Mouse (Mus musculus): ENCODE data around the gene Prokr2.

GRCm38 (mm10) chr2:132341293-132341692 lies 44.0 kb downstream of the Prokr2 start:
- no peak for TF ChIP-seq POLR2A (IDR thresholded peaks at IDR 0.05; ENCODE audit: control insufficient read depth, low read depth, low read length)
- no peak for TF ChIP-seq CTCF (IDR thresholded peaks at IDR 0.05; ENCODE audit: control insufficient read depth, insufficient read depth, insufficient replicate concordance, low read depth, low read length)

Data from testis, adult 2 months (tissue).